Mouse (Mus musculus) embryonic facial prominence, embryonic 14.5 days (tissue): ENCODE results near the gene 4930558K02Rik. TPM values are rescaled to one million over a fixed set of nuclear protein-coding genes. Genes with fewer than 3 reads are reported as not detected.

Source experiments
- ATAC-seq: fragments of 200-750 bp; cut with Nextera tagmentation; 2 replicates; pipeline ENCODE4 v1.8.0; 2017; ENCODE audit warnings: low read depth, moderate number of reproducible peaks, moderate TSS enrichment
- DNase-seq: peaks from one replicate; pipeline ENCODE4 v3.0.0-alpha.2; 2015; ENCODE audit warnings: low spot score
- H3K27ac ChIP-seq: fragments of 300-500 bp; sonication (generic); replicated peaks from 2 replicates; pipeline ENCODE4 v1.5.1; 2014; ENCODE audit warnings: low read depth, mild to moderate bottlenecking, low read length, moderate library complexity
- H3K27me3 ChIP-seq: fragments of 300-500 bp; sonication (generic); replicated peaks from 2 replicates; pipeline ENCODE4 v1.6.1; 2014; ENCODE audit warnings: low read length; ENCODE audit not compliant: control insufficient read depth, insufficient read depth
- H3K36me3 ChIP-seq: fragments of 300-500 bp; sonication (generic); 2 replicates; pipeline ENCODE4 v1.6.1; 2014; ENCODE audit warnings: low read length, mixed read lengths; ENCODE audit not compliant: control insufficient read depth, insufficient read depth
- H3K4me1 ChIP-seq: fragments of 300-500 bp; sonication (generic); 2 replicates; pipeline ENCODE4 v1.6.1; 2014; ENCODE audit warnings: antibody characterized with exemption, low read length; ENCODE audit not compliant: control insufficient read depth, insufficient read depth
- H3K4me2 ChIP-seq: fragments of 300-500 bp; sonication (generic); 2 replicates; pipeline ENCODE4 v1.6.1; 2014; ENCODE audit warnings: low read depth, mild to moderate bottlenecking, low read length, moderate library complexity, mixed read lengths
- H3K4me3 ChIP-seq: fragments of 300-500 bp; sonication (generic); 2 replicates; pipeline ENCODE4 v1.5.1; 2014; ENCODE audit warnings: low read depth, mild to moderate bottlenecking, low read length
- H3K9ac ChIP-seq: fragments of 300-500 bp; sonication (generic); 2 replicates; pipeline ENCODE4 v1.6.1; 2014; ENCODE audit warnings: low read depth, mild to moderate bottlenecking, low read length, moderate library complexity, mixed read lengths
- H3K9me3 ChIP-seq: fragments of 300-500 bp; sonication (generic); 2 replicates; pipeline ENCODE4 v1.6.1; 2016; ENCODE audit warnings: low read length; ENCODE audit not compliant: control insufficient read depth
- WGBS: fragments of 180-500 bp; shearing (Covaris S2); extraction: QIAGEN DNeasy Blood & Tissue Kit; methylation state at CpG from one replicate; pipeline ENCODE4 v1.1.7; 2014; 5-methylcytosine and 5-hydroxymethylcytosine counted together
- polyA plus RNA-seq: library from polyadenylated mRNA; unstranded; fragments of >200 nt; fragmentation: Nextera tagmentation; extraction: Ambion mirVana; gene quantifications from 2 replicates; pipeline ENCODE4 v1.2.1, GENCODE M21; 2014

The 4930558K02Rik gene
- polyA plus RNA-seq, 1 experiment from 2014 or later, result not detected

GRCm38 (mm10) chr1:161951009-161951779 lies 28.2 kb downstream of the 4930558K02Rik start:
- Histone ChIP-seq H3K4me3 (no peak overlapping the region), H3K4me1 (no peaks in the 10 kb centered on the region), H3K36me3 (no peaks in the 10 kb centered on the region), H3K4me2 (no peak overlapping the region), H3K27ac (no peak overlapping the region), H3K9me3 (no peaks in the 10 kb centered on the region), H3K27me3 (no peaks in the 10 kb centered on the region), H3K9ac (no peak overlapping the region)
- DNase-seq, result no peak
- 76% methylated on average over 5 of the region's 5 CpGs for WGBS
- no peak for ATAC-seq

GRCm38 (mm10) chr1:161942082-161942481 lies 37.4 kb downstream of the 4930558K02Rik start:
- DNase-seq, result no peak
- Histone ChIP-seq H3K36me3 (no peaks in the 10 kb centered on the region), H3K4me3 (no peak overlapping the region), H3K4me1 (no peaks in the 10 kb centered on the region), H3K27ac (no peak overlapping the region), H3K9ac (no peak overlapping the region), H3K9me3 (no peaks in the 10 kb centered on the region), H3K4me2 (no peak overlapping the region), H3K27me3 (no peaks in the 10 kb centered on the region)
- 81% methylated on average over 2 of the region's 2 CpGs for WGBS
- ATAC-seq, result no peak

- no peak overlapping the region for H3K4me3 ChIP-seq
Observed at GRCm38 (mm10) chr1:161932286-161932685, 47.1 kb downstream of the 4930558K02Rik start.

GRCm38 (mm10) chr1:161931817-161932216 lies 47.6 kb downstream of the 4930558K02Rik start:
- H3K4me2 ChIP-seq, result no peak overlapping the region
- WGBS, result 82% methylated on average over 10 of the region's 10 CpGs
- no peak overlapping the region for H3K27ac ChIP-seq

More at GRCm38 (mm10) chr1:161932286-161932685, 47.1 kb downstream of the 4930558K02Rik start:
- H3K36me3 ChIP-seq, result no peaks in the 10 kb centered on the region
- H3K27ac ChIP-seq, result no peak overlapping the region
- H3K9ac ChIP-seq, result no peak overlapping the region
- no peaks in the 10 kb centered on the region for H3K27me3 ChIP-seq
- no peak overlapping the region for H3K4me2 ChIP-seq
- no peak for DNase-seq
- ATAC-seq, result no peak
- WGBS, result 67% methylated on average over 4 of the region's 4 CpGs
- no peaks in the 10 kb centered on the region for H3K9me3 ChIP-seq
- H3K4me1 ChIP-seq, result no peaks in the 10 kb centered on the region

GRCm38 (mm10) chr1:161931313-161931712 lies 48.1 kb downstream of the 4930558K02Rik start:
- H3K27ac ChIP-seq, result no peak overlapping the region
- H3K9me3 ChIP-seq, result no peaks in the 10 kb centered on the region
- no peak overlapping the region for H3K9ac ChIP-seq
- H3K27me3 ChIP-seq, result no peaks in the 10 kb centered on the region
- no peak for ATAC-seq
- DNase-seq, result no peak
- H3K4me1 ChIP-seq, result no peaks in the 10 kb centered on the region
- H3K36me3 ChIP-seq, result no peaks in the 10 kb centered on the region
- no peak overlapping the region for H3K4me2 ChIP-seq
- 74% methylated on average over 4 of the region's 4 CpGs for WGBS
- no peak overlapping the region for H3K4me3 ChIP-seq

More at GRCm38 (mm10) chr1:161931817-161932216, 47.6 kb downstream of the 4930558K02Rik start:
- ATAC-seq (no peak), DNase-seq (no peak)
- Histone ChIP-seq H3K9me3 (no peaks in the 10 kb centered on the region), H3K9ac (no peak overlapping the region), H3K4me1 (no peaks in the 10 kb centered on the region), H3K4me3 (no peak overlapping the region), H3K36me3 (no peaks in the 10 kb centered on the region), H3K27me3 (no peaks in the 10 kb centered on the region)

GRCm38 (mm10) chr1:161927976-161928375 lies 51.5 kb downstream of the 4930558K02Rik start:
- no peaks in the 10 kb centered on the region for H3K9me3 ChIP-seq
- ATAC-seq (no peak), DNase-seq (no peak)
- 81% methylated on average over 2 of the region's 2 CpGs for WGBS
- no peak overlapping the region for H3K9ac ChIP-seq
- H3K4me3 ChIP-seq, result no peak overlapping the region
- no peaks in the 10 kb centered on the region for H3K4me1 ChIP-seq
- no peaks in the 10 kb centered on the region for H3K36me3 ChIP-seq
- no peak overlapping the region for H3K4me2 ChIP-seq
- no peak overlapping the region for H3K27ac ChIP-seq
- H3K27me3 ChIP-seq, result no peaks in the 10 kb centered on the region

DNA sequence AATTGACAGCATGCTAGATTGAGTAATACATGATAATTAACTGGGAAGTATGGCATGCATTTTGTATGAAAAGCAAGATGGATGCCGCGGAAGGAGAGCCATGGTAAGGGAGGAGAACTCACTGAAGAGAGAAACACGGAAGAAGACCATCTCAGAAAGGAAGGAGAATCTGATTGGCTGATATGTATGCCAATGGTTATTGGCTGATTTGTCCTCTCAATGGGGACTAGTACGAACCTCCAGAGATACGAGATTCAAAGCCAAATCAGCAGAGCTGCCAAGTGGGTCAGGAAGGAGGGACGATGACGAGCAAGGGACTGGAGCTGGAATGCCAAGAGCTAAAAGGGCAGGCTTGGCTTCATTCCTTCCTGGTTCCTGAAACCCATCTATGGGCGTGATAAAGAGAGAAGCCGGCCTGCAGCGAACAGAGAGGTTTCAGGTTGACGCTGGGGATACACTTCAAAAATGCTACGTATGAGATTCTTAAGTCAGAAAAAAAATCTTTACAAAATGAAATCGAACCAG lies 54.1 kb downstream of the 4930558K02Rik start:
- 82% methylated on average over 13 of the region's 13 CpGs for WGBS
- H3K4me1 ChIP-seq, result no peaks in the 10 kb centered on the region
- H3K36me3 ChIP-seq, result no peaks in the 10 kb centered on the region
- DNase-seq (peak; percentile 23), ATAC-seq (no peak)
- no peak overlapping the region for H3K27ac ChIP-seq
- no peak overlapping the region for H3K4me3 ChIP-seq
- no peaks in the 10 kb centered on the region for H3K9me3 ChIP-seq
- H3K27me3 ChIP-seq, result no peaks in the 10 kb centered on the region
- H3K4me2 ChIP-seq, result no peak overlapping the region
- no peak overlapping the region for H3K9ac ChIP-seq

GRCm38 (mm10) chr1:161924321-161924720 lies 55.1 kb downstream of the 4930558K02Rik start:
- DNase-seq, result no peak
- H3K9me3 ChIP-seq, result no peaks in the 10 kb centered on the region
- no peaks in the 10 kb centered on the region for H3K27me3 ChIP-seq
- no peak overlapping the region for H3K27ac ChIP-seq
- H3K9ac ChIP-seq, result no peak overlapping the region
- 68% methylated on average over 3 of the region's 3 CpGs for WGBS
- H3K36me3 ChIP-seq, result no peaks in the 10 kb centered on the region
- H3K4me2 ChIP-seq, result no peak overlapping the region
- no peak overlapping the region for H3K4me3 ChIP-seq
- H3K4me1 ChIP-seq, result no peaks in the 10 kb centered on the region
- no peak for ATAC-seq

GRCm38 (mm10) chr1:161921928-161922327 lies 57.5 kb downstream of the 4930558K02Rik start:
- Histone ChIP-seq H3K36me3 (no peaks in the 10 kb centered on the region), H3K27ac (no peak overlapping the region), H3K9me3 (no peaks in the 10 kb centered on the region), H3K4me1 (peaks cover 7% of the 10 kb centered on the region), H3K9ac (no peak overlapping the region), H3K4me2 (no peak overlapping the region), H3K27me3 (no peaks in the 10 kb centered on the region), H3K4me3 (no peak overlapping the region)
- ATAC-seq, result no peak
- no peak for DNase-seq
- WGBS, result 82% methylated on average over 6 of the region's 6 CpGs
